Mouse (Mus musculus): ENCODE data around the gene Anks1b. TPM values are rescaled to one million over a fixed set of nuclear protein-coding genes. Genes with fewer than 3 reads are reported as not detected.

Gene Anks1b
- total RNA-seq, 4 experiments from 2014 or later = 0.18 to 0.46 (median 0.32) TPM

GRCm38 (mm10) chr10:91005858-91006538 lies 1132.7 kb downstream of the Anks1b start:
- no peak for DNase-seq (ENCODE audit: low spot score in 2 of 2)

Other genes starting within 250 kb of the Anks1b start
- 10 to 100 TPM; 11.0 to 13.4 (median 11.5) TPM for gene Scyl2, start 187.2 kb upstream of the Anks1b start, total RNA-seq (2022)
- 1 to 10 TPM; 5.3 to 8.2 (median 6.5) TPM for gene Actr6, start 141.2 kb upstream of the Anks1b start, total RNA-seq (2022)
- gene Uhrf1bp1l, start 128.5 kb upstream of the Anks1b start, total RNA-seq (2022) = 10 to 100 TPM; 14.8 to 24.1 (median 21.3) TPM

All from gastrocnemius, adult 8-10 months (tissue).